ENCODE assay signal across 28 mouse cellular contexts in genomic region chr12:95652172-95653156, GRCm38 (mm10). TPM values are rescaled to one million over a fixed set of nuclear protein-coding genes. Genes with fewer than 3 reads are reported as not detected.
DNase-seq lines count a peak whose midpoint lies in the region; ATAC-seq and TF ChIP-seq lines count a peak whose summit lies in the region.
"Had no signal": no experiment of that assay in that cellular context is flagged by ENCODE, and none has a peak within 500 bp of the region (broad histone marks: within the 10 kb centered on the region; RNA-seq: fewer than 3 reads in every experiment).

No protein-coding gene starts in this region.

- no peaks in the 10 kb centered on the region for H3K4me1 ChIP-seq in midbrain, embryonic 11.5 days (ENCODE audit: control insufficient read depth, insufficient read depth, low read length)
- no peaks in the 10 kb centered on the region for H3K4me1 ChIP-seq in midbrain, embryonic 14.5 days (ENCODE audit: control insufficient read depth, insufficient read depth, low read length)
- H3K4me1 ChIP-seq in intestine, embryonic 14.5 days (replicated peaks; ENCODE audit: control insufficient read depth, insufficient read depth, low read length) = no peaks in the 10 kb centered on the region
- no peaks in the 10 kb centered on the region for H3K4me1 ChIP-seq in intestine, postnatal 0 days (replicated peaks; ENCODE audit: control insufficient read depth, insufficient read depth, low read length)
- H3K4me1 ChIP-seq: embryonic facial prominence, embryonic 12.5 days; embryonic facial prominence, embryonic 15.5 days; heart, embryonic 12.5 days; heart, embryonic 15.5 days had no signal

- no peak for TF ChIP-seq CTCF in intestine, postnatal 0 days (IDR thresholded peaks at IDR 0.05; ENCODE audit: low read depth)

- no peaks in the 10 kb centered on the region for H3K27me3 ChIP-seq in midbrain, embryonic 11.5 days (ENCODE audit: control insufficient read depth, insufficient read depth, low read length)
- no peaks in the 10 kb centered on the region for H3K27me3 ChIP-seq in midbrain, embryonic 14.5 days (ENCODE audit: control insufficient read depth, insufficient read depth, low read length)
- H3K27me3 ChIP-seq in intestine, embryonic 14.5 days (replicated peaks; ENCODE audit: control insufficient read depth, insufficient read depth, low read length) = no peaks in the 10 kb centered on the region
- no peaks in the 10 kb centered on the region for H3K27me3 ChIP-seq in intestine, postnatal 0 days (replicated peaks; ENCODE audit: control insufficient read depth, insufficient read depth, low read length)
- H3K27me3 ChIP-seq: embryonic facial prominence, embryonic 12.5 days; embryonic facial prominence, embryonic 15.5 days; heart, embryonic 12.5 days; heart, embryonic 15.5 days had no signal

- H3K36me3 ChIP-seq in midbrain, embryonic 11.5 days (ENCODE audit: control insufficient read depth, insufficient read depth, low read length) = no peaks in the 10 kb centered on the region
- H3K36me3 ChIP-seq in midbrain, embryonic 14.5 days (ENCODE audit: control insufficient read depth, insufficient read depth, low read length) = no peaks in the 10 kb centered on the region
- H3K36me3 ChIP-seq in intestine, embryonic 14.5 days (ENCODE audit: control insufficient read depth, insufficient read depth, low read length) = no peaks in the 10 kb centered on the region
- H3K36me3 ChIP-seq in intestine, postnatal 0 days (ENCODE audit: control insufficient read depth, insufficient read depth) = no peaks in the 10 kb centered on the region
- H3K36me3 ChIP-seq: embryonic facial prominence, embryonic 12.5 days; embryonic facial prominence, embryonic 15.5 days; heart, embryonic 12.5 days; heart, embryonic 15.5 days had no signal

- H3K4me2 ChIP-seq in midbrain, embryonic 11.5 days = no peak overlapping the region
- no peak overlapping the region for H3K4me2 ChIP-seq in midbrain, embryonic 14.5 days (ENCODE audit: low read length)
- no peak overlapping the region for H3K4me2 ChIP-seq in intestine, embryonic 14.5 days (ENCODE audit: low read length)
- no peak overlapping the region for H3K4me2 ChIP-seq in intestine, postnatal 0 days (replicated peaks; ENCODE audit: low read depth)
- H3K4me2 ChIP-seq: embryonic facial prominence, embryonic 12.5 days; embryonic facial prominence, embryonic 15.5 days; heart, embryonic 12.5 days; heart, embryonic 15.5 days; hindbrain, embryonic 14.5 days had no signal

- H3K9me3 ChIP-seq in midbrain, embryonic 11.5 days (ENCODE audit: control insufficient read depth, low read length) = no peaks in the 10 kb centered on the region
- no peaks in the 10 kb centered on the region for H3K9me3 ChIP-seq in midbrain, embryonic 14.5 days (ENCODE audit: control insufficient read depth, low read length)
- H3K9me3 ChIP-seq in intestine, embryonic 14.5 days (ENCODE audit: control insufficient read depth, low read length) = no peaks in the 10 kb centered on the region
- no peaks in the 10 kb centered on the region for H3K9me3 ChIP-seq in intestine, postnatal 0 days (ENCODE audit: control insufficient read depth)
- H3K9me3 ChIP-seq: embryonic facial prominence, embryonic 12.5 days; embryonic facial prominence, embryonic 15.5 days; heart, embryonic 12.5 days; heart, embryonic 15.5 days had no signal

- WGBS in midbrain, embryonic 11.5 days = 91% methylated on average over 4 of the region's 4 CpGs
- WGBS in midbrain, embryonic 14.5 days = 78% methylated on average over 4 of the region's 4 CpGs
- WGBS in intestine, embryonic 14.5 days = 68% methylated on average over 4 of the region's 4 CpGs
- 47% methylated on average over 4 of the region's 4 CpGs for WGBS in intestine, postnatal 0 days

- no peak overlapping the region for H3K27ac ChIP-seq in midbrain, embryonic 11.5 days (ENCODE audit: low read depth, low read length)
- no peak overlapping the region for H3K27ac ChIP-seq in midbrain, embryonic 14.5 days (replicated peaks; ENCODE audit: low read depth, low read length)
- no peak overlapping the region for H3K27ac ChIP-seq in intestine, embryonic 14.5 days (ENCODE audit: low read depth)
- H3K27ac ChIP-seq in intestine, postnatal 0 days (ENCODE audit: low read depth, low read length) = no peak overlapping the region
- H3K27ac ChIP-seq: embryonic facial prominence, embryonic 12.5 days; embryonic facial prominence, embryonic 15.5 days; heart, embryonic 15.5 days; hindbrain, embryonic 14.5 days; hindbrain, postnatal 0 days had no signal

- peak; percentile 37 for DNase-seq in midbrain, embryonic 11.5 days (ENCODE audit: low spot score, missing footprints)
- no peak for DNase-seq in midbrain, embryonic 14.5 days
- DNase-seq in Muller cell, postnatal 12 days (ENCODE audit: inconsistent ontology term) = peak; percentile 69
- no peak for DNase-seq in intestine, embryonic 14.5 days (ENCODE audit: low spot score)
- no peak for DNase-seq in kidney, adult 11 months
- DNase-seq in heart, postnatal 4 days = no peak
- DNase-seq in cerebellum, postnatal 4 days (ENCODE audit: low spot score in 2 of 2) = no peak
- DNase-seq: adrenal gland, postnatal 10 days; cerebellum, adult 11-12 months; cerebellum, adult 8-10 months; cerebellum, postnatal 10 days; forebrain, postnatal 0 days; gastrocnemius, postnatal 25 days; heart, adult 18-20 months; heart, postnatal 10 days; heart, postnatal 36 days had no signal

- H3K4me3 ChIP-seq in midbrain, embryonic 11.5 days (ENCODE audit: low read depth, low read length) = no peak overlapping the region
- no peak overlapping the region for H3K4me3 ChIP-seq in midbrain, embryonic 14.5 days (replicated peaks; ENCODE audit: low read depth, low read length)
- no peak overlapping the region for H3K4me3 ChIP-seq in intestine, embryonic 14.5 days (ENCODE audit: low read depth, low read length)
- H3K4me3 ChIP-seq in intestine, postnatal 0 days (ENCODE audit: low read depth, low read length) = no peak overlapping the region
- H3K4me3 ChIP-seq: embryonic facial prominence, embryonic 12.5 days; embryonic facial prominence, embryonic 15.5 days; heart, embryonic 12.5 days; heart, embryonic 15.5 days had no signal

- no peak overlapping the region for H3K9ac ChIP-seq in midbrain, embryonic 11.5 days (ENCODE audit: low read length)
- H3K9ac ChIP-seq in midbrain, embryonic 14.5 days (replicated peaks; ENCODE audit: low read length) = no peak overlapping the region
- no peak overlapping the region for H3K9ac ChIP-seq in intestine, embryonic 14.5 days (ENCODE audit: low read length)
- no peak overlapping the region for H3K9ac ChIP-seq in intestine, postnatal 0 days (ENCODE audit: low read depth, low read length)
- H3K9ac ChIP-seq: embryonic facial prominence, embryonic 12.5 days; embryonic facial prominence, embryonic 15.5 days; forebrain, postnatal 0 days; heart, embryonic 12.5 days; heart, embryonic 15.5 days; hindbrain, embryonic 14.5 days had no signal

- ATAC-seq in midbrain, embryonic 11.5 days (ENCODE audit: low FRiP score) = no peak
- ATAC-seq in midbrain, embryonic 14.5 days (ENCODE audit: low FRiP score, low TSS enrichment) = no peak
- ATAC-seq in intestine, embryonic 14.5 days (replicated peaks; ENCODE audit: low FRiP score, low TSS enrichment, low read depth) = peak; percentile 88
- ATAC-seq in intestine, postnatal 0 days = peak; percentile 67
- ATAC-seq: CD4-positive, CD25-positive, alpha-beta regulatory T cell, adult 4 months; forebrain, embryonic 14.5 days; forebrain, postnatal 0 days; hindbrain, postnatal 0 days; inflammation-experienced regulatory T-cells, adult 6 months had no signal

RNA-seq across cellular contexts. Expression of gene Flrt2, which starts 39.6 kb away (rescaled TPM):
- 27.0 and 27.3 TPM in 2 replicates for polyA plus RNA-seq in midbrain, embryonic 11.5 days (2014; fragmentation: Nextera tagmentation; extraction: Ambion mirVana)
- 24.2 and 32.2 TPM in 2 replicates for polyA plus RNA-seq in midbrain, embryonic 14.5 days (2014; fragmentation: Nextera tagmentation; extraction: Ambion mirVana)
- 17.8 and 22.1 TPM in 2 replicates for polyA plus RNA-seq in intestine, embryonic 14.5 days (2014; fragmentation: Nextera tagmentation; extraction: Ambion mirVana)
- 2.8 and 3.5 TPM in 2 replicates for polyA plus RNA-seq in intestine, postnatal 0 days (2015; fragmentation: Nextera tagmentation; extraction: Ambion mirVana)
- total RNA-seq in heart, postnatal 4 days (2021) = 10 to 100 TPM; 19.0 to 20.1 TPM
- total RNA-seq: common myeloid progenitor, adult 5-6 weeks; MEL had no signal
- polyA plus RNA-seq: CD4-positive, CD25-positive, alpha-beta regulatory T cell, adult 4 months had no signal

Comparison
In these comparisons a context has a peak if more than half of its experiments do, and no peak if none do; other contexts are left out.
1. DNase-seq: peak in midbrain, embryonic 11.5 days (single experiment) and Muller cell, postnatal 12 days (single experiment); none in midbrain, embryonic 14.5 days (single experiment), intestine, embryonic 14.5 days (single experiment), kidney, adult 11 months (single experiment), heart, postnatal 4 days (single experiment) and cerebellum, postnatal 4 days (0 of 2).
2. ATAC-seq: peak in intestine, embryonic 14.5 days (single experiment) and intestine, postnatal 0 days (single experiment); none in midbrain, embryonic 11.5 days (single experiment) and midbrain, embryonic 14.5 days (single experiment).